Mouse (Mus musculus): ENCODE results near the gene Atp6ap1l. TPM values are rescaled to one million over a fixed set of nuclear protein-coding genes. Genes with fewer than 3 reads are reported as not detected.

Gene Atp6ap1l
- total RNA-seq, 2 experiments from 2014 or later: not detected

- DNase-seq: peak; percentile 55 to 81
These were observed 18.6 kb downstream of the Atp6ap1l start for GRCm38 (mm10) chr13:90886568-90886983.

GRCm38 (mm10) chr13:90885856-90886532 lies 19.2 kb downstream of the Atp6ap1l start:
- peak; percentile 58 to 72 for DNase-seq

GRCm38 (mm10) chr13:90881727-90882429 lies 23.3 kb downstream of the Atp6ap1l start:
- DNase-seq: no peak

- no peak for DNase-seq
These were observed 33.6 kb downstream of the Atp6ap1l start for GRCm38 (mm10) chr13:90871579-90871978.

- DNase-seq: no peak
These were observed 36.0 kb downstream of the Atp6ap1l start for GRCm38 (mm10) chr13:90869157-90869556.

GRCm38 (mm10) chr13:90862138-90862537 lies 43.0 kb downstream of the Atp6ap1l start:
- DNase-seq: peak; percentile 21 to 61

GRCm38 (mm10) chr13:90860888-90861431 lies 44.2 kb downstream of the Atp6ap1l start:
- DNase-seq: no peak

- no peak for DNase-seq
These were observed 52.2 kb downstream of the Atp6ap1l start for GRCm38 (mm10) chr13:90852727-90853630.

- no peak for DNase-seq
These were observed 53.4 kb downstream of the Atp6ap1l start for GRCm38 (mm10) chr13:90851795-90852194.

GRCm38 (mm10) chr13:90844191-90844590 lies 61.0 kb downstream of the Atp6ap1l start:
- no peak for DNase-seq

GRCm38 (mm10) chr13:90843412-90843811 lies 61.7 kb downstream of the Atp6ap1l start:
- no peak for DNase-seq

GRCm38 (mm10) chr13:90841213-90841553 lies 64.0 kb downstream of the Atp6ap1l start:
- no peak for DNase-seq

- DNase-seq: peak; percentile 26 to 73
These were observed 64.5 kb downstream of the Atp6ap1l start for GRCm38 (mm10) chr13:90840530-90841212.

GRCm38 (mm10) chr13:90833641-90834207 lies 71.4 kb downstream of the Atp6ap1l start:
- DNase-seq: no peak

Other genes starting within 250 kb of the Atp6ap1l start
- 100 to 1,000 TPM; 170 to 197 TPM for gene Rps23, start 17.6 kb upstream of the Atp6ap1l start, total RNA-seq (2021)